Mouse (Mus musculus): ENCODE measurements around the gene Trim34b. TPM values are rescaled to one million over a fixed set of nuclear protein-coding genes. Genes with fewer than 3 reads are reported as not detected.

Trim34b gene
- total RNA-seq, 2 experiments from 2014 or later = 2.9 TPM; not detected in 1

Other genes with a start within 250 kb of the Trim34b start
- not detected in 2 replicates for gene Olfr645, start 244.0 kb upstream of the Trim34b start, total RNA-seq (2015; ENCODE audit: low replicate concordance)
- gene Olfr645, start 244.0 kb upstream of the Trim34b start, total RNA-seq (2017; ENCODE audit: low replicate concordance) = not detected in 2 replicates
- gene Olfr646, start 224.6 kb upstream of the Trim34b start, total RNA-seq (2015; ENCODE audit: low replicate concordance) = not detected in 2 replicates
- gene Olfr646, start 224.6 kb upstream of the Trim34b start, total RNA-seq (2017; ENCODE audit: low replicate concordance) = not detected in 2 replicates
- not detected in 2 replicates for gene Ubqln5, start 199.6 kb upstream of the Trim34b start, total RNA-seq (2015; ENCODE audit: low replicate concordance)
- gene Ubqln5, start 199.6 kb upstream of the Trim34b start, total RNA-seq (2017; ENCODE audit: low replicate concordance) = not detected in 2 replicates
- gene Olfr643, start 192.1 kb upstream of the Trim34b start, total RNA-seq (2015; ENCODE audit: low replicate concordance) = not detected in 2 replicates
- gene Olfr643, start 192.1 kb upstream of the Trim34b start, total RNA-seq (2017; ENCODE audit: low replicate concordance) = not detected in 2 replicates
- not detected in 2 replicates for gene Ubqln3, start 186.2 kb upstream of the Trim34b start, total RNA-seq (2015; ENCODE audit: low replicate concordance)
- not detected in 2 replicates for gene Ubqln3, start 186.2 kb upstream of the Trim34b start, total RNA-seq (2017; ENCODE audit: low replicate concordance)
- gene Ubqlnl, start 178.9 kb upstream of the Trim34b start, total RNA-seq (2015; ENCODE audit: low replicate concordance) = not detected in 2 replicates
- gene Ubqlnl, start 178.9 kb upstream of the Trim34b start, total RNA-seq (2017; ENCODE audit: low replicate concordance) = not detected in 2 replicates
- gene Olfm5, start 164.6 kb upstream of the Trim34b start, total RNA-seq (2015; ENCODE audit: low replicate concordance) = not detected in 2 replicates
- gene Olfm5, start 164.6 kb upstream of the Trim34b start, total RNA-seq (2017; ENCODE audit: low replicate concordance) = 0.34 TPM in 1 of 2 replicates, not detected in the other
- gene Olfr648, start 146.1 kb upstream of the Trim34b start, total RNA-seq (2015; ENCODE audit: low replicate concordance) = 1.5 and 2.1 TPM in 2 replicates
- gene Olfr648, start 146.1 kb upstream of the Trim34b start, total RNA-seq (2017; ENCODE audit: low replicate concordance) = 0.14 and 0.60 TPM in 2 replicates
- not detected in 2 replicates for gene Olfr649, start 133.5 kb upstream of the Trim34b start, total RNA-seq (2015; ENCODE audit: low replicate concordance)
- not detected in 2 replicates for gene Olfr649, start 133.5 kb upstream of the Trim34b start, total RNA-seq (2017; ENCODE audit: low replicate concordance)
- gene Trim6, start 110.7 kb upstream of the Trim34b start, total RNA-seq (2015; ENCODE audit: low replicate concordance) = not detected in 2 replicates
- 0.09 and 0.56 TPM in 2 replicates for gene Trim6, start 110.7 kb upstream of the Trim34b start, total RNA-seq (2017; ENCODE audit: low replicate concordance)
- gene Trim34a, start 85.0 kb upstream of the Trim34b start, total RNA-seq (2015; ENCODE audit: low replicate concordance) = 19.8 and 23.4 TPM in 2 replicates
- gene Trim34a, start 85.0 kb upstream of the Trim34b start, total RNA-seq (2017; ENCODE audit: low replicate concordance) = 21.4 and 27.9 TPM in 2 replicates
- 3.8 and 8.6 TPM in 2 replicates for gene Trim5, start 41.4 kb upstream of the Trim34b start, total RNA-seq (2015; ENCODE audit: low replicate concordance)
- gene Trim5, start 41.4 kb upstream of the Trim34b start, total RNA-seq (2017; ENCODE audit: low replicate concordance) = 0.28 and 2.8 TPM in 2 replicates
- gene Trim12a, start 14.0 kb upstream of the Trim34b start, total RNA-seq (2015; ENCODE audit: low replicate concordance) = 40.8 and 46.3 TPM in 2 replicates
- gene Trim12a, start 14.0 kb upstream of the Trim34b start, total RNA-seq (2017; ENCODE audit: low replicate concordance) = 35.4 and 42.4 TPM in 2 replicates
- 29.7 and 32.9 TPM in 2 replicates for gene Trim12c, start 23.9 kb downstream of the Trim34b start, total RNA-seq (2015; ENCODE audit: low replicate concordance)
- gene Trim12c, start 23.9 kb downstream of the Trim34b start, total RNA-seq (2017; ENCODE audit: low replicate concordance) = 58.3 and 59.0 TPM in 2 replicates
- gene Trim30b, start 40.4 kb downstream of the Trim34b start, total RNA-seq (2015; ENCODE audit: low replicate concordance) = 0.19 and 7.5 TPM in 2 replicates
- 4.9 and 5.0 TPM in 2 replicates for gene Trim30b, start 40.4 kb downstream of the Trim34b start, total RNA-seq (2017; ENCODE audit: low replicate concordance)
- gene Trim30c, start 71.4 kb downstream of the Trim34b start, total RNA-seq (2015; ENCODE audit: low replicate concordance) = not detected in 2 replicates
- gene Trim30c, start 71.4 kb downstream of the Trim34b start, total RNA-seq (2017; ENCODE audit: low replicate concordance) = 0.68 and 1.1 TPM in 2 replicates
- gene Trim30a, start 135.7 kb downstream of the Trim34b start, total RNA-seq (2015; ENCODE audit: low replicate concordance) = 17.5 and 25.9 TPM in 2 replicates
- 12.5 and 17.6 TPM in 2 replicates for gene Trim30a, start 135.7 kb downstream of the Trim34b start, total RNA-seq (2017; ENCODE audit: low replicate concordance)
- gene Trim30d, start 178.4 kb downstream of the Trim34b start, total RNA-seq (2015; ENCODE audit: low replicate concordance) = 7.5 and 10.0 TPM in 2 replicates
- gene Trim30d, start 178.4 kb downstream of the Trim34b start, total RNA-seq (2017; ENCODE audit: low replicate concordance) = 5.9 and 9.5 TPM in 2 replicates
- gene Olfr651, start 220.7 kb downstream of the Trim34b start, total RNA-seq (2015; ENCODE audit: low replicate concordance) = not detected in 2 replicates
- not detected in 2 replicates for gene Olfr651, start 220.7 kb downstream of the Trim34b start, total RNA-seq (2017; ENCODE audit: low replicate concordance)
- not detected in 2 replicates for gene Olfr652, start 231.4 kb downstream of the Trim34b start, total RNA-seq (2015; ENCODE audit: low replicate concordance)
- 0.70 TPM in 1 of 2 replicates, not detected in the other for gene Olfr652, start 231.4 kb downstream of the Trim34b start, total RNA-seq (2017; ENCODE audit: low replicate concordance)
- gene Olfr653, start 247.8 kb downstream of the Trim34b start, total RNA-seq (2015; ENCODE audit: low replicate concordance) = not detected in 2 replicates
- gene Olfr653, start 247.8 kb downstream of the Trim34b start, total RNA-seq (2017; ENCODE audit: low replicate concordance) = not detected in 2 replicates

Data from erythroblast, adult 5-6 weeks (primary cell).